Mouse (Mus musculus) erythroblast, embryonic 14.5 days (primary cell): ENCODE data around the gene Uspl1. TPM values are rescaled to one million over a fixed set of nuclear protein-coding genes. Genes with fewer than 3 reads are reported as not detected.

Experiments
- H3K27me3 ChIP-seq: 2 replicates; pipeline ENCODE4 v1.6.1; 2012; ENCODE audit warnings: inconsistent platforms; ENCODE audit not compliant: control insufficient read depth
- H3K36me3 ChIP-seq: 2 replicates; pipeline ENCODE4 v1.6.1; 2012; ENCODE audit warnings: mild to moderate bottlenecking, inconsistent platforms; ENCODE audit not compliant: control insufficient read depth
- H3K4me1 ChIP-seq: 2 replicates; pipeline ENCODE4 v1.6.1; 2012; ENCODE audit warnings: inconsistent platforms; ENCODE audit not compliant: control insufficient read depth
- H3K4me3 ChIP-seq: replicated peaks from 2 replicates; pipeline ENCODE3; 2012; ENCODE audit warnings: moderate library complexity, mild to moderate bottlenecking, inconsistent platforms
- H3K9me3 ChIP-seq: 2 replicates; pipeline ENCODE4 v1.6.1; 2012; ENCODE audit warnings: low read length, inconsistent platforms, mixed read lengths; ENCODE audit not compliant: control insufficient read depth
- GATA1 ChIP-seq: IDR thresholded peaks from 2 replicates; pipeline ENCODE4 v1.6.1; 2012; ENCODE audit warnings: low read length, inconsistent platforms, mixed read lengths
- TAL1 ChIP-seq: IDR thresholded peaks from 3 replicates; pipeline ENCODE4 v1.6.1; 2012; ENCODE audit warnings: low read length, inconsistent platforms, mixed read lengths
- polyA plus RNA-seq: library from polyadenylated mRNA; stranded (reverse); fragments of >175 nt; gene quantifications from 2 replicates; pipeline ENCODE4 v1.2.3, GENCODE M21; 2012

Gene Uspl1
- polyA plus RNA-seq, 1 experiment = 0.09 TPM

GRCm38 (mm10) chr5:149217524-149218357 lies 33.6 kb downstream of the Uspl1 start:
- Histone ChIP-seq H3K36me3 (peaks cover 54% of the 10 kb centered on the region), H3K27me3 (no peaks in the 10 kb centered on the region), H3K4me3 (no peak overlapping the region), H3K9me3 (peaks cover 10% of the 10 kb centered on the region), H3K4me1 (peaks cover 36% of the 10 kb centered on the region)
- no peak for TF ChIP-seq TAL1
- no peak for TF ChIP-seq GATA1

- Histone ChIP-seq H3K9me3 (peaks cover 10% of the 10 kb centered on the region), H3K4me1 (peaks cover 36% of the 10 kb centered on the region), H3K36me3 (peaks cover 37% of the 10 kb centered on the region), H3K27me3 (no peaks in the 10 kb centered on the region), H3K4me3 (no peak overlapping the region)
- TF ChIP-seq GATA1 (no peak), TAL1 (no peak; the same call in 2 of the 3 replicates)
Measured at GRCm38 (mm10) chr5:149219493-149219892, 35.3 kb downstream of the Uspl1 start.

- H3K27me3 ChIP-seq = no peaks in the 10 kb centered on the region
- TF ChIP-seq TAL1 (no peak), GATA1 (no peak)
- H3K36me3 ChIP-seq = peaks cover 18% of the 10 kb centered on the region
- peaks cover 10% of the 10 kb centered on the region for H3K9me3 ChIP-seq
- no peak overlapping the region for H3K4me3 ChIP-seq
- H3K4me1 ChIP-seq = peaks cover 36% of the 10 kb centered on the region
Measured at GRCm38 (mm10) chr5:149221355-149221754, 37.2 kb downstream of the Uspl1 start.

GRCm38 (mm10) chr5:149224666-149225065 lies 40.5 kb downstream of the Uspl1 start:
- peaks cover 26% of the 10 kb centered on the region for H3K4me1 ChIP-seq
- H3K27me3 ChIP-seq = no peaks in the 10 kb centered on the region; the same call in 1 of the 2 replicates
- TF ChIP-seq GATA1 (no peak), TAL1 (no peak)
- H3K9me3 ChIP-seq = peaks cover 10% of the 10 kb centered on the region
- H3K4me3 ChIP-seq = no peak overlapping the region
- H3K36me3 ChIP-seq = no peaks in the 10 kb centered on the region

GRCm38 (mm10) chr5:149228700-149229618 lies 44.8 kb downstream of the Uspl1 start:
- Histone ChIP-seq H3K4me1 (peaks cover 18% of the 10 kb centered on the region), H3K27me3 (peaks cover 3% of the 10 kb centered on the region; the same call in 1 of the 2 replicates), H3K36me3 (no peaks in the 10 kb centered on the region), H3K4me3 (peak overlapping the region; percentile 61), H3K9me3 (peaks cover 12% of the 10 kb centered on the region)
- TF ChIP-seq TAL1 (no peak), GATA1 (no peak)

GRCm38 (mm10) chr5:149229619-149230339 lies 45.6 kb downstream of the Uspl1 start:
- peaks cover 3% of the 10 kb centered on the region; the same call in 1 of the 2 replicates for H3K27me3 ChIP-seq
- no peaks in the 10 kb centered on the region for H3K36me3 ChIP-seq
- peak overlapping the region; percentile 61 for H3K4me3 ChIP-seq
- peaks cover 12% of the 10 kb centered on the region for H3K9me3 ChIP-seq
- no peak for TF ChIP-seq TAL1
- no peak for TF ChIP-seq GATA1
- peaks cover 18% of the 10 kb centered on the region for H3K4me1 ChIP-seq

- Histone ChIP-seq H3K9me3 (peaks cover 9% of the 10 kb centered on the region), H3K4me1 (peaks cover 5% of the 10 kb centered on the region), H3K27me3 (peaks cover 1% of the 10 kb centered on the region; the same call in 1 of the 2 replicates), H3K36me3 (no peaks in the 10 kb centered on the region), H3K4me3 (no peak overlapping the region)
- TF ChIP-seq GATA1 = no peak
- no peak for TF ChIP-seq TAL1
Measured at GRCm38 (mm10) chr5:149235002-149235401, 50.9 kb downstream of the Uspl1 start.

- TF ChIP-seq GATA1 (no peak), TAL1 (no peak)
- Histone ChIP-seq H3K36me3 (no peaks in the 10 kb centered on the region), H3K4me3 (no peak overlapping the region), H3K27me3 (no peaks in the 10 kb centered on the region), H3K9me3 (peaks cover 7% of the 10 kb centered on the region), H3K4me1 (no peaks in the 10 kb centered on the region)
Measured at GRCm38 (mm10) chr5:149237221-149237950, 53.2 kb downstream of the Uspl1 start.
